Mouse (Mus musculus) bone marrow macrophage, adult 2 months (primary cell): ENCODE measurements around the gene Klhl7.

Source experiments
- CTCF ChIP-seq: IDR thresholded peaks from 2 replicates; pipeline ENCODE4 v1.5.1; 2012; ENCODE audit warnings: low read depth, mild to moderate bottlenecking, low read length, moderate library complexity
- POLR2A ChIP-seq: IDR thresholded peaks from 2 replicates; pipeline ENCODE4 v1.6.1; 2012; ENCODE audit warnings: mild to moderate bottlenecking, low read depth, low read length, borderline replicate concordance

- TF ChIP-seq POLR2A (no peak), CTCF (no peak)
These were observed 1.2 kb downstream of the Klhl7 start for GRCm38 (mm10) chr5:24101446-24102140.
